Mouse (Mus musculus) thymus, adult 2 months (tissue): ENCODE data around the gene Megf11.

Experiments used
- CTCF ChIP-seq: fragments of 200-500 bp; IDR thresholded peaks from 2 replicates; pipeline ENCODE4 v1.5.1; 2012; ENCODE audit warnings: mild to moderate bottlenecking, control low read depth, low read length, moderate library complexity, borderline replicate concordance; ENCODE audit not compliant: control insufficient read depth, poor library complexity, insufficient read depth; ENCODE audit errors: extremely low read depth
- POLR2A ChIP-seq: fragments of 200-500 bp; IDR thresholded peaks from 2 replicates; pipeline ENCODE4 v1.6.1; 2012; ENCODE audit warnings: mild to moderate bottlenecking, low read length, control low read depth, moderate library complexity; ENCODE audit not compliant: control insufficient read depth, poor library complexity, insufficient read depth; ENCODE audit errors: extremely low read depth

DNA sequence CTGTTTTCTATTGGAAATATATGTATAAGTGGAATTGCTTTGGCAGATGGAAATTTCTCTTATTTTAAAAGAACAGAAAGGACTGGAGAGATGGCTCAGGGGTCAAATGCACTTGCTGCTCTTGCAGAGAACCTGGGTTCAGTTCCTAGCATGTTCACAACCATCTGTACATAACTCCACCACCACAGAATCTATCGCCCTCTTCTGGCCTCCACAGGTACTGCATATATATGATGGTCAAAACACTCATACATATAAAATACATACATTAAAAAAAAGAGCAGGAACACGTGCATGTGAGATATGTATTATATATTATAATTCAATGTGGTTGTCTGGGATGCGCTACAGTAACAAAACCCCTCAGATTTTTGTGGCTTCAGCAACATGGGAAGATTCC, 34.2 kb upstream of the Megf11 start:
- TF ChIP-seq CTCF (no peak), POLR2A (no peak)
